Comparison of ENCODE assay signal across 12 mouse cellular contexts in the genomic region with DNA sequence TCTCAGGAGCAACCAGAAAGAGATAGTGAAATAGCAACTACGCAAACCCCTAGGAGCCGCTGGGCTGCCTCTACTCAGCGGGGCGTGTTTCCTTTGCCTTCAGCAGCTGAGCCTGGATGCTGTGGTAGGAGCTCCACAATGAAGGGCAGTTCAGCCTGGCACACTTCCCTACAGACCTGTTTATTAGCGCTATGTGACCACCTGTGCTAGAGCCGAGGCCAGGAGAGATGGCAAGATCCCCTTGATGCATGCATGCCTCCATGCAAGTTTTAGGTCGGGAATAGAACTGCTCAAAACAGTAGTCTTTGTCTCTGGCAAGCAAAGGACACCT.
DNase-seq lines count a peak whose midpoint lies in the region; ATAC-seq lines count a peak whose summit lies in the region.
"Had no signal": no experiment of that assay in that cellular context is flagged by ENCODE, and none has a peak within 500 bp of the region (broad histone marks: within the 10 kb centered on the region; RNA-seq: fewer than 3 reads in every experiment).

No protein-coding gene starts in this region.

- no peaks in the 10 kb centered on the region for H3K27me3 ChIP-seq in forebrain, embryonic 14.5 days (replicated peaks; ENCODE audit: control insufficient read depth, insufficient read depth, low read length)
- H3K27me3 ChIP-seq in forebrain, embryonic 11.5 days (ENCODE audit: control insufficient read depth, insufficient read depth, low read length), result no peaks in the 10 kb centered on the region
- H3K27me3 ChIP-seq in hindbrain, embryonic 15.5 days, result no peaks in the 10 kb centered on the region
- H3K27me3 ChIP-seq: intestine, embryonic 15.5 days had no signal

- H3K9me3 ChIP-seq in forebrain, embryonic 14.5 days (replicated peaks; ENCODE audit: control insufficient read depth, low read length), result no peaks in the 10 kb centered on the region
- H3K9me3 ChIP-seq in forebrain, embryonic 11.5 days (ENCODE audit: control insufficient read depth, low read length), result no peaks in the 10 kb centered on the region
- no peaks in the 10 kb centered on the region for H3K9me3 ChIP-seq in hindbrain, embryonic 15.5 days
- H3K9me3 ChIP-seq: intestine, embryonic 15.5 days had no signal

- no peak overlapping the region for H3K4me3 ChIP-seq in forebrain, embryonic 14.5 days (ENCODE audit: low read depth, low read length)
- no peak overlapping the region for H3K4me3 ChIP-seq in forebrain, embryonic 11.5 days (ENCODE audit: low read depth, low read length)
- no peak overlapping the region for H3K4me3 ChIP-seq in hindbrain, embryonic 15.5 days
- H3K4me3 ChIP-seq: erythroblast, embryonic 14.5 days; intestine, embryonic 15.5 days had no signal

- no peaks in the 10 kb centered on the region for H3K36me3 ChIP-seq in forebrain, embryonic 14.5 days (ENCODE audit: control insufficient read depth, insufficient read depth, low read length)
- H3K36me3 ChIP-seq in forebrain, embryonic 11.5 days (ENCODE audit: control insufficient read depth, insufficient read depth, low read length), result no peaks in the 10 kb centered on the region
- no peaks in the 10 kb centered on the region for H3K36me3 ChIP-seq in hindbrain, embryonic 15.5 days
- H3K36me3 ChIP-seq: intestine, embryonic 15.5 days had no signal

- ATAC-seq in forebrain, embryonic 14.5 days, result 0 out of 2 replicates have a peak, but pooled peaks have one; percentile 11
- ATAC-seq in forebrain, embryonic 11.5 days (replicated peaks; ENCODE audit: low FRiP score), result no peak
- ATAC-seq in hindbrain, embryonic 15.5 days (ENCODE audit: low FRiP score, low read depth), result peak; percentile 28; the same call in 1 of the 2 replicates
- ATAC-seq: intestine, embryonic 15.5 days; liver, postnatal 0 days had no signal

- peak; percentile 38 for DNase-seq in forebrain, embryonic 14.5 days (ENCODE audit: low spot score)
- DNase-seq in forebrain, embryonic 11.5 days (ENCODE audit: low spot score), result no peak
- DNase-seq in kidney, postnatal 10 days, result peak; percentile 14
- no peak for DNase-seq in kidney, adult 11 months
- DNase-seq in cerebellum, adult 9-10 months, result peak; percentile 74
- DNase-seq in testis, postnatal 14 days (ENCODE audit: low spot score), result no peak
- no peak for DNase-seq in Muller cell, postnatal 12 days (ENCODE audit: inconsistent ontology term)
- DNase-seq: gastrocnemius, postnatal 25 days; liver, postnatal 0 days had no signal

- peaks cover 7% of the 10 kb centered on the region for H3K4me1 ChIP-seq in forebrain, embryonic 14.5 days (ENCODE audit: control insufficient read depth, insufficient read depth, low read length)
- H3K4me1 ChIP-seq in forebrain, embryonic 11.5 days (replicated peaks; ENCODE audit: control insufficient read depth, insufficient read depth, low read length), result peaks cover 4% of the 10 kb centered on the region; the same call in 1 of the 2 replicates
- peaks cover 21% of the 10 kb centered on the region for H3K4me1 ChIP-seq in hindbrain, embryonic 15.5 days (replicated peaks)
- H3K4me1 ChIP-seq: intestine, embryonic 15.5 days had no signal

- no peak overlapping the region for H3K4me2 ChIP-seq in forebrain, embryonic 14.5 days (ENCODE audit: low read length)
- no peak overlapping the region for H3K4me2 ChIP-seq in forebrain, embryonic 11.5 days (ENCODE audit: low read depth, low read length, severe bottlenecking)
- no peak overlapping the region for H3K4me2 ChIP-seq in hindbrain, embryonic 15.5 days
- H3K4me2 ChIP-seq: intestine, embryonic 15.5 days had no signal

- H3K27ac ChIP-seq in forebrain, embryonic 14.5 days (ENCODE audit: low read depth, low read length), result no peak overlapping the region
- H3K27ac ChIP-seq in forebrain, embryonic 11.5 days (ENCODE audit: low read depth, low read length), result no peak overlapping the region
- H3K27ac ChIP-seq in hindbrain, embryonic 15.5 days (replicated peaks), result no peak overlapping the region
- H3K27ac ChIP-seq: intestine, embryonic 15.5 days had no signal

- no peak overlapping the region for H3K9ac ChIP-seq in forebrain, embryonic 14.5 days (ENCODE audit: low read length)
- H3K9ac ChIP-seq in forebrain, embryonic 11.5 days (ENCODE audit: low read length), result no peak overlapping the region
- no peak overlapping the region for H3K9ac ChIP-seq in hindbrain, embryonic 15.5 days
- H3K9ac ChIP-seq: intestine, embryonic 15.5 days; liver, postnatal 0 days had no signal

- 52% methylated on average over 7 of the region's 7 CpGs for WGBS in forebrain, embryonic 14.5 days
- WGBS in forebrain, embryonic 11.5 days, result 74% methylated on average over 7 of the region's 7 CpGs
- 37% methylated on average over 7 of the region's 7 CpGs for WGBS in hindbrain, embryonic 15.5 days

Comparison
In these comparisons a context has a peak if more than half of its experiments do, and no peak if none do; other contexts are left out.
1. DNase-seq: peak in forebrain, embryonic 14.5 days (single experiment), kidney, postnatal 10 days (single experiment) and cerebellum, adult 9-10 months (single experiment); none in forebrain, embryonic 11.5 days (single experiment), kidney, adult 11 months (single experiment), testis, postnatal 14 days (single experiment) and Muller cell, postnatal 12 days (single experiment).